ENCODE assay signal across 8 mouse cellular contexts in the genomic region with DNA sequence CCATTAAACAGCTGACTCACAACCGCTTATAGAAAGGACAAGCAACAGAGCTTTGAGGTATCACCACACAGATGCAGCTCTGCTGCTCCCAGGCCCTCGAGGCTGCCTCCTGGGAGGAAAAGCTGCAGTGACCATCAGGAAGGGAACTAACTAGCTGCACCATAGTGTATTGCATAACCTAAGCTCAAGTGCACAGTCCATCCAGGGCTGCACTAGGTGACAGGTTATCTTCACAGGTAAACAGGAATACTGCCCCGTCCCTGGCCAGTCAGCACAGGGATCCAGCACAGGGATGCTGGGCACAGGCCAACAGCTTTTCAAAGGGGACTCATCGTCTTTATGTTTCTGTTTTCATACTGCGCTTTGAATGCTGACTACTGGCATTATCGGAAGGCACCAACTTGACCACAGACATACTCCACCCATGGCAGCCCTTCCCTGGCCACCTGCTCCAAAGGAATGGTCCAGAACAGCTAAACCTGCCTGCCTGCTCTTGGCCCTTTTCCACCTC. TPM values are rescaled to one million over a fixed set of nuclear protein-coding genes. Genes with fewer than 3 reads are reported as not detected.
DNase-seq lines count a peak whose midpoint lies in the region; ATAC-seq and TF ChIP-seq lines count a peak whose summit lies in the region.

No protein-coding gene starts in this region.

- H3K4me3 ChIP-seq in limb, embryonic 12.5 days (replicated peaks) = no peak overlapping the region
- no peak overlapping the region for H3K4me3 ChIP-seq in limb, embryonic 10.5 days
- peak overlapping the region; percentile 75; the same call in 1 of the 2 replicates for H3K4me3 ChIP-seq in heart, postnatal 0 days (ENCODE audit: low read depth, low read length)
- H3K4me3 ChIP-seq in macrophage (ENCODE audit: inconsistent target) = peak overlapping the region; percentile 53
- no peak overlapping the region; the same call in 1 of the 2 replicates for H3K4me3 ChIP-seq in layer of hippocampus, adult 2 months

- H3K27me3 ChIP-seq in limb, embryonic 12.5 days = no peaks in the 10 kb centered on the region
- H3K27me3 ChIP-seq in limb, embryonic 10.5 days (ENCODE audit: low read depth, poor library complexity, severe bottlenecking) = no peaks in the 10 kb centered on the region
- no peaks in the 10 kb centered on the region for H3K27me3 ChIP-seq in heart, postnatal 0 days (ENCODE audit: control insufficient read depth, insufficient read depth, low read length)

- ATAC-seq in limb, embryonic 12.5 days (ENCODE audit: insufficient number of reproducible peaks, insufficient read depth, low FRiP score, low TSS enrichment, low read depth) = no peak
- ATAC-seq in heart, postnatal 0 days (ENCODE audit: insufficient read depth, low read depth) = no peak

- peaks cover 8% of the 10 kb centered on the region; the same call in 1 of the 2 replicates for H3K4me1 ChIP-seq in limb, embryonic 12.5 days (replicated peaks)
- H3K4me1 ChIP-seq in limb, embryonic 10.5 days = peaks cover 25% of the 10 kb centered on the region
- peaks cover 19% of the 10 kb centered on the region for H3K4me1 ChIP-seq in heart, postnatal 0 days (ENCODE audit: control insufficient read depth, insufficient read depth)

- H3K79me2 ChIP-seq in macrophage (ENCODE audit: inconsistent target) = peaks cover 58% of the 10 kb centered on the region

- H3K9ac ChIP-seq in limb, embryonic 12.5 days (replicated peaks) = no peak overlapping the region
- no peak overlapping the region for H3K9ac ChIP-seq in heart, postnatal 0 days (replicated peaks; ENCODE audit: low read depth, low read length)

- no peak for TF ChIP-seq EP300 in heart, postnatal 0 days (IDR thresholded peaks at IDR 0.05; ENCODE audit: low read depth)

- no peak for DNase-seq in limb, embryonic 10.5 days (ENCODE audit: low spot score)
- peak; percentile 47 for DNase-seq in c-Kit-negative CD71-positive TER-119-positive erythroid progenitor cells, embryonic 14.5 days (ENCODE audit: low read depth, low spot score)
- no peak for DNase-seq in heart, postnatal 0 days (ENCODE audit: low spot score)
- DNase-seq in retina, embryonic 14.5 days (ENCODE audit: low spot score) = no peak
- no peak for DNase-seq in layer of hippocampus, adult 2 months (ENCODE audit: low spot score in 2 of 2)
- DNase-seq in adrenal gland, adult 2 months = no peak

- peaks cover 17% of the 10 kb centered on the region for H3K36me3 ChIP-seq in limb, embryonic 12.5 days
- peaks cover 15% of the 10 kb centered on the region for H3K36me3 ChIP-seq in limb, embryonic 10.5 days
- 0 out of 2 replicates have a peak, but pooled peaks cover 7% of the 10 kb centered on the region for H3K36me3 ChIP-seq in heart, postnatal 0 days (replicated peaks; ENCODE audit: control insufficient read depth, insufficient read depth, low read length)
- no peaks in the 10 kb centered on the region for H3K36me3 ChIP-seq in macrophage (ENCODE audit: inconsistent target)

- no peak for TF ChIP-seq CTCF in heart, postnatal 0 days (IDR thresholded peaks at IDR 0.05; ENCODE audit: low read depth)
- no peak for TF ChIP-seq CTCF in layer of hippocampus, adult 2 months (conservative IDR thresholded peaks at IDR 0.05)

- no peak overlapping the region for H3K27ac ChIP-seq in limb, embryonic 12.5 days
- H3K27ac ChIP-seq in limb, embryonic 10.5 days = no peak overlapping the region
- peak overlapping the region; percentile 28 for H3K27ac ChIP-seq in heart, postnatal 0 days (ENCODE audit: low read depth)
- H3K27ac ChIP-seq in macrophage = peak overlapping the region; percentile 61
- H3K27ac ChIP-seq in layer of hippocampus, adult 2 months = no peak overlapping the region

- 0 out of 2 replicates have a peak overlapping the region, but pooled peaks have one; percentile 93 for H3K4me2 ChIP-seq in limb, embryonic 12.5 days
- H3K4me2 ChIP-seq in heart, postnatal 0 days (ENCODE audit: low read depth, low read length) = peak overlapping the region; percentile 94

- 87% methylated on average over 6 of the region's 6 CpGs for WGBS in limb, embryonic 12.5 days
- 88% methylated on average over 6 of the region's 6 CpGs for WGBS in limb, embryonic 10.5 days
- WGBS in heart, postnatal 0 days = 75% methylated on average over 6 of the region's 6 CpGs
- WGBS in macrophage (ENCODE audit: missing documents) = 42% methylated on average over 6 of the region's 6 CpGs

- H3K9me3 ChIP-seq in limb, embryonic 12.5 days = no peaks in the 10 kb centered on the region
- H3K9me3 ChIP-seq in limb, embryonic 10.5 days (replicated peaks) = no peaks in the 10 kb centered on the region
- H3K9me3 ChIP-seq in heart, postnatal 0 days (replicated peaks; ENCODE audit: control insufficient read depth, low read length) = no peaks in the 10 kb centered on the region

RNA-seq across cellular contexts. Expression of gene Rab43, which starts 2.3 kb away (rescaled TPM):
- 8.8 and 10.0 TPM in 2 replicates for polyA plus RNA-seq in limb, embryonic 12.5 days (2016; fragmentation: Nextera tagmentation; extraction: Ambion mirVana)
- 5.3 and 7.6 TPM in 2 replicates for polyA plus RNA-seq in limb, embryonic 10.5 days (2016; fragmentation: Nextera tagmentation; extraction: Ambion mirVana)
- total RNA-seq in heart, postnatal 0 days (2014; rRNA removed; ENCODE audit: low replicate concordance) = 11.8 and 19.7 TPM in 2 replicates
- polyA plus RNA-seq in heart, postnatal 0 days (2015; fragmentation: Nextera tagmentation; extraction: Ambion mirVana) = 6.7 and 6.8 TPM in 2 replicates
- 100 to 1,000 TPM in 12 of 26 experiments, 10 to 100 TPM in 14; 32.6 to 201 (median 97.9) TPM for total RNA-seq in macrophage (2018; cell fraction: chromatin; rRNA removed)
- total RNA-seq in macrophage (2018; cell fraction: cytosol; rRNA removed) = 100 to 1,000 TPM in 2 of 26 experiments, 10 to 100 TPM in 24; 38.0 to 112 (median 61.4) TPM
- 100 to 1,000 TPM in 10 of 26 experiments, 10 to 100 TPM in 16; 47.8 to 152 (median 90.5) TPM for total RNA-seq in macrophage (2018; cell fraction: nucleus; rRNA removed)
- polyA plus RNA-seq in macrophage (2018) = 25.3 to 51.3 TPM (median 35.5 TPM) in 3 replicates
- total RNA-seq in layer of hippocampus, adult 2 months (2021) = 10 to 100 TPM; 10.7 to 15.5 TPM
- 10 to 100 TPM; 28.0 to 28.2 TPM for total RNA-seq in adrenal gland, adult 2 months (2021)
- 27.6 and 30.6 TPM in 2 replicates for polyA plus RNA-seq in adrenal gland, adult 2 months (2012; rRNA removed)

RNA-seq across cellular contexts. Expression of gene Gm45140, which starts 25.9 kb away (rescaled TPM):
- polyA plus RNA-seq in limb, embryonic 12.5 days (2016; fragmentation: Nextera tagmentation; extraction: Ambion mirVana) = 4.6 and 4.7 TPM in 2 replicates
- polyA plus RNA-seq in limb, embryonic 10.5 days (2016; fragmentation: Nextera tagmentation; extraction: Ambion mirVana) = 2.7 and 3.6 TPM in 2 replicates
- total RNA-seq in heart, postnatal 0 days (2014; rRNA removed; ENCODE audit: low replicate concordance) = not detected in 2 replicates
- polyA plus RNA-seq in heart, postnatal 0 days (2015; fragmentation: Nextera tagmentation; extraction: Ambion mirVana) = 0.58 and 1.1 TPM in 2 replicates
- 10 to 100 TPM in 21 of 26 experiments, 1 to 10 TPM in 5; 7.4 to 30.6 (median 13.5) TPM for total RNA-seq in macrophage (2018; cell fraction: chromatin; rRNA removed)
- total RNA-seq in macrophage (2018; cell fraction: cytosol; rRNA removed) = 1 to 10 TPM; 1.1 to 7.4 (median 3.9) TPM
- 10 to 100 TPM in 3 of 26 experiments, 1 to 10 TPM in 23; 3.2 to 11.4 (median 5.9) TPM for total RNA-seq in macrophage (2018; cell fraction: nucleus; rRNA removed)
- polyA plus RNA-seq in macrophage (2018) = 2.6 to 20.2 TPM (median 3.1 TPM) in 3 replicates
- 1 to 10 TPM; 3.7 to 4.4 TPM for total RNA-seq in layer of hippocampus, adult 2 months (2021)
- 1 to 10 TPM; 2.5 TPM for total RNA-seq in adrenal gland, adult 2 months (2021)
- 0.02 and 0.15 TPM in 2 replicates for polyA plus RNA-seq in adrenal gland, adult 2 months (2012; rRNA removed)

RNA-seq across cellular contexts. Expression of gene Isy1, which starts 28.9 kb away (rescaled TPM):
- 62.2 and 67.4 TPM in 2 replicates for polyA plus RNA-seq in limb, embryonic 12.5 days (2016; fragmentation: Nextera tagmentation; extraction: Ambion mirVana)
- 68.8 and 74.0 TPM in 2 replicates for polyA plus RNA-seq in limb, embryonic 10.5 days (2016; fragmentation: Nextera tagmentation; extraction: Ambion mirVana)
- 5.6 and 40.5 TPM in 2 replicates for total RNA-seq in heart, postnatal 0 days (2014; rRNA removed; ENCODE audit: low replicate concordance)
- 16.7 and 18.4 TPM in 2 replicates for polyA plus RNA-seq in heart, postnatal 0 days (2015; fragmentation: Nextera tagmentation; extraction: Ambion mirVana)
- 100 to 1,000 TPM in 6 of 26 experiments, 10 to 100 TPM in 20; 22.9 to 464 (median 62.6) TPM for total RNA-seq in macrophage (2018; cell fraction: chromatin; rRNA removed)
- total RNA-seq in macrophage (2018; cell fraction: cytosol; rRNA removed) = 10 to 100 TPM; 17.1 to 37.9 (median 22.8) TPM
- 100 to 1,000 TPM in 1 of 26 experiments, 10 to 100 TPM in 23, 1 to 10 TPM in 2; 8.6 to 104 (median 23.2) TPM for total RNA-seq in macrophage (2018; cell fraction: nucleus; rRNA removed)
- 23.0 to 55.1 TPM (median 40.1 TPM) in 3 replicates for polyA plus RNA-seq in macrophage (2018)
- 10 to 100 TPM; 25.1 to 29.3 TPM for total RNA-seq in layer of hippocampus, adult 2 months (2021)
- total RNA-seq in adrenal gland, adult 2 months (2021) = 10 to 100 TPM; 44.4 to 55.6 TPM
- 3.1 and 3.8 TPM in 2 replicates for polyA plus RNA-seq in adrenal gland, adult 2 months (2012; rRNA removed)

RNA-seq across cellular contexts. Expression of gene Gp9, which starts 31.8 kb away (rescaled TPM):
- polyA plus RNA-seq in limb, embryonic 12.5 days (2016; fragmentation: Nextera tagmentation; extraction: Ambion mirVana) = 2.7 and 3.3 TPM in 2 replicates
- polyA plus RNA-seq in limb, embryonic 10.5 days (2016; fragmentation: Nextera tagmentation; extraction: Ambion mirVana) = 1.6 and 2.1 TPM in 2 replicates
- total RNA-seq in heart, postnatal 0 days (2014; rRNA removed; ENCODE audit: low replicate concordance) = 0.19 and 0.23 TPM in 2 replicates
- 0.89 and 1.0 TPM in 2 replicates for polyA plus RNA-seq in heart, postnatal 0 days (2015; fragmentation: Nextera tagmentation; extraction: Ambion mirVana)
- not detected for total RNA-seq in macrophage (2018; cell fraction: chromatin; rRNA removed)
- under 1 TPM in 5 of 26 experiments, not detected in 21; 0.14 to 0.30 (median 0.19) TPM for total RNA-seq in macrophage (2018; cell fraction: cytosol; rRNA removed)
- total RNA-seq in macrophage (2018; cell fraction: nucleus; rRNA removed) = 1 to 10 TPM in 1 of 26 experiments, under 1 TPM in 1, not detected in 24; 0.89 to 1.4 TPM
- polyA plus RNA-seq in macrophage (2018) = 0.19 TPM in 1 of 3 replicates, not detected in the others
- 1 to 10 TPM in 1 of 2 experiments, under 1 TPM in 1; 0.98 to 1.2 TPM for total RNA-seq in layer of hippocampus, adult 2 months (2021)
- under 1 TPM in 1 of 2 experiments, not detected in 1; 0.45 TPM for total RNA-seq in adrenal gland, adult 2 months (2021)
- 0.84 and 1.0 TPM in 2 replicates for polyA plus RNA-seq in adrenal gland, adult 2 months (2012; rRNA removed)

RNA-seq across cellular contexts. Expression of gene Cnbp, which starts 41.2 kb away (rescaled TPM):
- polyA plus RNA-seq in limb, embryonic 12.5 days (2016; fragmentation: Nextera tagmentation; extraction: Ambion mirVana) = 1,117 and 1,149 TPM in 2 replicates
- 1,415 and 1,701 TPM in 2 replicates for polyA plus RNA-seq in limb, embryonic 10.5 days (2016; fragmentation: Nextera tagmentation; extraction: Ambion mirVana)
- total RNA-seq in heart, postnatal 0 days (2014; rRNA removed; ENCODE audit: low replicate concordance) = 247 and 318 TPM in 2 replicates
- polyA plus RNA-seq in heart, postnatal 0 days (2015; fragmentation: Nextera tagmentation; extraction: Ambion mirVana) = 553 and 591 TPM in 2 replicates
- 100 to 1,000 TPM in 23 of 26 experiments, 10 to 100 TPM in 3; 59.7 to 286 (median 131) TPM for total RNA-seq in macrophage (2018; cell fraction: chromatin; rRNA removed)
- 100 to 1,000 TPM; 106 to 182 (median 147) TPM for total RNA-seq in macrophage (2018; cell fraction: cytosol; rRNA removed)
- total RNA-seq in macrophage (2018; cell fraction: nucleus; rRNA removed) = 100 to 1,000 TPM in 15 of 26 experiments, 10 to 100 TPM in 11; 68.2 to 273 (median 106) TPM
- 127 to 335 TPM (median 146 TPM) in 3 replicates for polyA plus RNA-seq in macrophage (2018)
- 100 to 1,000 TPM; 255 to 275 TPM for total RNA-seq in layer of hippocampus, adult 2 months (2021)
- total RNA-seq in adrenal gland, adult 2 months (2021) = 100 to 1,000 TPM; 333 to 380 TPM
- 73.9 and 76.1 TPM in 2 replicates for polyA plus RNA-seq in adrenal gland, adult 2 months (2012; rRNA removed)

Comparison
In these comparisons a context has a peak if more than half of its experiments do, and no peak if none do; other contexts are left out.
1. H3K27ac ChIP-seq: peak in heart, postnatal 0 days (single experiment) and macrophage (single experiment); none in limb, embryonic 12.5 days (single experiment), limb, embryonic 10.5 days (single experiment) and layer of hippocampus, adult 2 months (single experiment).
2. H3K4me3 ChIP-seq: peak in heart, postnatal 0 days (single experiment) and macrophage (single experiment); none in limb, embryonic 12.5 days (single experiment), limb, embryonic 10.5 days (single experiment) and layer of hippocampus, adult 2 months (single experiment).